Mouse (Mus musculus) hindlimb bud, embryonic 11.5 days (tissue): ENCODE results near the gene Mrpl44.

Source experiments
- DNase-seq: peaks from one replicate; pipeline ENCODE4 v3.0.0-alpha.2; 2012; ENCODE audit warnings: low read depth, low spot score; ENCODE audit errors: extremely low spot score

The Mrpl44 gene

GRCm38 (mm10) chr1:79761917-79762271 lies 13.9 kb upstream of the Mrpl44 start:
- DNase-seq, result no peak

GRCm38 (mm10) chr1:79762282-79763250 lies 13.3 kb upstream of the Mrpl44 start:
- no peak for DNase-seq

GRCm38 (mm10) chr1:79764031-79764430 lies 11.8 kb upstream of the Mrpl44 start:
- DNase-seq, result no peak

GRCm38 (mm10) chr1:79764483-79764882 lies 11.3 kb upstream of the Mrpl44 start:
- DNase-seq, result no peak

GRCm38 (mm10) chr1:79768231-79768630 lies 7.6 kb upstream of the Mrpl44 start:
- DNase-seq, result no peak

GRCm38 (mm10) chr1:79774164-79774780 lies 1.5 kb upstream of the Mrpl44 start:
- no peak for DNase-seq

GRCm38 (mm10) chr1:79778011-79778410 lies 2.2 kb downstream of the Mrpl44 start:
- no peak for DNase-seq

- DNase-seq, result no peak
Observed at GRCm38 (mm10) chr1:79782433-79782832, 6.6 kb downstream of the Mrpl44 start.

GRCm38 (mm10) chr1:79786267-79786927 lies 10.6 kb downstream of the Mrpl44 start:
- DNase-seq, result no peak

GRCm38 (mm10) chr1:79797084-79797483 lies 21.3 kb downstream of the Mrpl44 start:
- no peak for DNase-seq

- no peak for DNase-seq
Observed at GRCm38 (mm10) chr1:79802858-79803427, 27.1 kb downstream of the Mrpl44 start.

- no peak for DNase-seq
Observed at GRCm38 (mm10) chr1:79803614-79804013, 27.8 kb downstream of the Mrpl44 start.

GRCm38 (mm10) chr1:79806865-79807264 lies 31.0 kb downstream of the Mrpl44 start:
- DNase-seq, result no peak

GRCm38 (mm10) chr1:79809447-79809846 lies 33.6 kb downstream of the Mrpl44 start:
- no peak for DNase-seq

- DNase-seq, result no peak
Observed at GRCm38 (mm10) chr1:79815446-79815845, 39.6 kb downstream of the Mrpl44 start.

GRCm38 (mm10) chr1:79819296-79819879 lies 43.6 kb downstream of the Mrpl44 start:
- DNase-seq, result no peak

- no peak for DNase-seq
Observed at GRCm38 (mm10) chr1:79822806-79823525, 47.1 kb downstream of the Mrpl44 start.

GRCm38 (mm10) chr1:79823951-79824633 lies 48.3 kb downstream of the Mrpl44 start:
- DNase-seq, result no peak
